Mouse (Mus musculus): ENCODE measurements around the gene Zfp319. TPM values are rescaled to one million over a fixed set of nuclear protein-coding genes. Genes with fewer than 3 reads are reported as not detected.

Gene Zfp319
- polyA plus RNA-seq, 1 experiment from 2014 or later, result 12.8 TPM

GRCm38 (mm10) chr8:95352151-95352870 lies 20.6 kb upstream of the Zfp319 start, which contains the start of gene Mmp15:
Gene Mmp15, plus strand, starts transcription at chr8:95352268.
- H3K4me2 ChIP-seq (ENCODE audit: low read depth, low read length), result peak within 1 kb of the TSS; percentile 89
- peak within 1 kb of the TSS; percentile 93 for H3K4me3 ChIP-seq (ENCODE audit: low read depth, low read length)
- H3K9me3 ChIP-seq (ENCODE audit: control insufficient read depth, low read length), result no peaks in the 10 kb centered on the region
- no peaks in the 10 kb centered on the region for H3K36me3 ChIP-seq (ENCODE audit: control insufficient read depth, insufficient read depth, low read length)
- H3K4me1 ChIP-seq (ENCODE audit: control insufficient read depth, insufficient read depth, low read length), result peaks cover 40% of the 10 kb centered on the region
- H3K9ac ChIP-seq (replicated peaks; ENCODE audit: low read depth, low read length), result peak within 1 kb of the TSS; percentile 91
- H3K27ac ChIP-seq (ENCODE audit: low read depth, low read length), result peak within 1 kb of the TSS; percentile 87
- ATAC-seq (ENCODE audit: low read depth), result peak; percentile 73
- under 1% methylated on average over 68 of the region's 80 CpGs for WGBS
- H3K27me3 ChIP-seq (ENCODE audit: control insufficient read depth, insufficient read depth, low read length), result no peaks in the 10 kb centered on the region

- Histone ChIP-seq H3K9me3 (ENCODE audit: control insufficient read depth, low read length) (no peaks in the 10 kb centered on the region), H3K27me3 (ENCODE audit: control insufficient read depth, insufficient read depth, low read length) (no peaks in the 10 kb centered on the region), H3K36me3 (ENCODE audit: control insufficient read depth, insufficient read depth, low read length) (no peaks in the 10 kb centered on the region), H3K4me3 (ENCODE audit: low read depth, low read length) (peak overlapping the region; percentile 93), H3K4me2 (ENCODE audit: low read depth, low read length) (peak overlapping the region; percentile 89), H3K27ac (ENCODE audit: low read depth, low read length) (no peak overlapping the region), H3K4me1 (ENCODE audit: control insufficient read depth, insufficient read depth, low read length) (peaks cover 43% of the 10 kb centered on the region), H3K9ac (replicated peaks; ENCODE audit: low read depth, low read length) (no peak overlapping the region)
- 2% methylated on average over 15 of the region's 15 CpGs for WGBS
- ATAC-seq (ENCODE audit: low read depth), result peak; percentile 35; the same call in 1 of the 2 replicates
Observed at GRCm38 (mm10) chr8:95351461-95351860, 19.7 kb upstream of the Zfp319 start.

GRCm38 (mm10) chr8:95348811-95349630 lies 17.3 kb upstream of the Zfp319 start:
- ATAC-seq (ENCODE audit: low read depth), result peak; percentile 5; the same call in 1 of the 2 replicates
- no peaks in the 10 kb centered on the region for H3K27me3 ChIP-seq (ENCODE audit: control insufficient read depth, insufficient read depth, low read length)
- no peak overlapping the region for H3K4me2 ChIP-seq (ENCODE audit: low read depth, low read length)
- WGBS, result 42% methylated on average over 19 of the region's 19 CpGs
- peak overlapping the region; percentile 55; the same call in 1 of the 2 replicates for H3K27ac ChIP-seq (ENCODE audit: low read depth, low read length)
- H3K9ac ChIP-seq (replicated peaks; ENCODE audit: low read depth, low read length), result no peak overlapping the region
- H3K36me3 ChIP-seq (ENCODE audit: control insufficient read depth, insufficient read depth, low read length), result 0 out of 2 replicates have a peak, but pooled peaks cover 3% of the 10 kb centered on the region
- no peaks in the 10 kb centered on the region for H3K9me3 ChIP-seq (ENCODE audit: control insufficient read depth, low read length)
- H3K4me1 ChIP-seq (ENCODE audit: control insufficient read depth, insufficient read depth, low read length), result peaks cover 28% of the 10 kb centered on the region
- H3K4me3 ChIP-seq (ENCODE audit: low read depth, low read length), result no peak overlapping the region; the same call in 1 of the 2 replicates

GRCm38 (mm10) chr8:95348356-95348755 lies 16.6 kb upstream of the Zfp319 start:
- Histone ChIP-seq H3K9me3 (ENCODE audit: control insufficient read depth, low read length) (no peaks in the 10 kb centered on the region), H3K27me3 (ENCODE audit: control insufficient read depth, insufficient read depth, low read length) (no peaks in the 10 kb centered on the region), H3K4me2 (ENCODE audit: low read depth, low read length) (no peak overlapping the region), H3K9ac (replicated peaks; ENCODE audit: low read depth, low read length) (no peak overlapping the region), H3K36me3 (ENCODE audit: control insufficient read depth, insufficient read depth, low read length) (peaks cover 7% of the 10 kb centered on the region; the same call in 1 of the 2 replicates), H3K4me1 (ENCODE audit: control insufficient read depth, insufficient read depth, low read length) (peaks cover 23% of the 10 kb centered on the region), H3K4me3 (ENCODE audit: low read depth, low read length) (no peak overlapping the region), H3K27ac (ENCODE audit: low read depth, low read length) (0 out of 2 replicates have a peak overlapping the region, but pooled peaks have one; percentile 22)
- no peak for ATAC-seq (ENCODE audit: low read depth)
- WGBS, result 81% methylated on average over 2 of the region's 2 CpGs

GRCm38 (mm10) chr8:95346643-95347545 lies 15.1 kb upstream of the Zfp319 start:
- WGBS, result 16% methylated on average over 8 of the region's 8 CpGs
- H3K9me3 ChIP-seq (ENCODE audit: control insufficient read depth, low read length), result no peaks in the 10 kb centered on the region

GRCm38 (mm10) chr8:95344668-95345067 lies 12.9 kb upstream of the Zfp319 start:
- WGBS, result 76% methylated on average over 6 of the region's 6 CpGs
- peaks cover 19% of the 10 kb centered on the region for H3K4me1 ChIP-seq (ENCODE audit: control insufficient read depth, insufficient read depth, low read length)
- H3K4me3 ChIP-seq (ENCODE audit: low read depth, low read length), result no peak overlapping the region
- H3K27ac ChIP-seq (ENCODE audit: low read depth, low read length), result no peak overlapping the region
- H3K4me2 ChIP-seq (ENCODE audit: low read depth, low read length), result no peak overlapping the region
- no peaks in the 10 kb centered on the region for H3K27me3 ChIP-seq (ENCODE audit: control insufficient read depth, insufficient read depth, low read length)
- no peak overlapping the region for H3K9ac ChIP-seq (replicated peaks; ENCODE audit: low read depth, low read length)
- ATAC-seq (ENCODE audit: low read depth), result no peak
- H3K36me3 ChIP-seq (ENCODE audit: control insufficient read depth, insufficient read depth, low read length), result peaks cover 13% of the 10 kb centered on the region; the same call in 1 of the 2 replicates
- H3K9me3 ChIP-seq (ENCODE audit: control insufficient read depth, low read length), result no peaks in the 10 kb centered on the region

More at GRCm38 (mm10) chr8:95346643-95347545, 15.1 kb upstream of the Zfp319 start:
- H3K27ac ChIP-seq (ENCODE audit: low read depth, low read length), result no peak overlapping the region
- H3K4me2 ChIP-seq (ENCODE audit: low read depth, low read length), result no peak overlapping the region
- peak; percentile 56; the same call in 1 of the 2 replicates for ATAC-seq (ENCODE audit: low read depth)
- H3K27me3 ChIP-seq (ENCODE audit: control insufficient read depth, insufficient read depth, low read length), result no peaks in the 10 kb centered on the region
- H3K36me3 ChIP-seq (ENCODE audit: control insufficient read depth, insufficient read depth, low read length), result peaks cover 7% of the 10 kb centered on the region; the same call in 1 of the 2 replicates
- no peak overlapping the region for H3K4me3 ChIP-seq (ENCODE audit: low read depth, low read length)
- H3K9ac ChIP-seq (replicated peaks; ENCODE audit: low read depth, low read length), result no peak overlapping the region
- peaks cover 23% of the 10 kb centered on the region for H3K4me1 ChIP-seq (ENCODE audit: control insufficient read depth, insufficient read depth, low read length)

GRCm38 (mm10) chr8:95341721-95342120 lies 10.0 kb upstream of the Zfp319 start:
- Histone ChIP-seq H3K36me3 (ENCODE audit: control insufficient read depth, insufficient read depth, low read length) (peaks cover 13% of the 10 kb centered on the region; the same call in 1 of the 2 replicates), H3K27ac (ENCODE audit: low read depth, low read length) (no peak overlapping the region), H3K4me2 (ENCODE audit: low read depth, low read length) (no peak overlapping the region), H3K9me3 (ENCODE audit: control insufficient read depth, low read length) (no peaks in the 10 kb centered on the region), H3K27me3 (ENCODE audit: control insufficient read depth, insufficient read depth, low read length) (no peaks in the 10 kb centered on the region), H3K9ac (replicated peaks; ENCODE audit: low read depth, low read length) (no peak overlapping the region), H3K4me1 (ENCODE audit: control insufficient read depth, insufficient read depth, low read length) (no peaks in the 10 kb centered on the region), H3K4me3 (ENCODE audit: low read depth, low read length) (no peak overlapping the region)
- no peak for ATAC-seq (ENCODE audit: low read depth)
- WGBS, result 74% methylated on average over 5 of the region's 5 CpGs

- Histone ChIP-seq H3K9ac (replicated peaks; ENCODE audit: low read depth, low read length) (no peak overlapping the region), H3K4me2 (ENCODE audit: low read depth, low read length) (no peak overlapping the region), H3K4me1 (ENCODE audit: control insufficient read depth, insufficient read depth, low read length) (no peaks in the 10 kb centered on the region), H3K27ac (ENCODE audit: low read depth, low read length) (no peak overlapping the region), H3K27me3 (ENCODE audit: control insufficient read depth, insufficient read depth, low read length) (no peaks in the 10 kb centered on the region), H3K36me3 (ENCODE audit: control insufficient read depth, insufficient read depth, low read length) (0 out of 2 replicates have a peak, but pooled peaks cover 5% of the 10 kb centered on the region), H3K9me3 (ENCODE audit: control insufficient read depth, low read length) (no peaks in the 10 kb centered on the region), H3K4me3 (ENCODE audit: low read depth, low read length) (no peak overlapping the region)
- ATAC-seq (ENCODE audit: low read depth), result no peak
Observed at GRCm38 (mm10) chr8:95336363-95336762, 4.6 kb upstream of the Zfp319 start.
